Mouse (Mus musculus): ENCODE data around the gene Llph. TPM values are rescaled to one million over a fixed set of nuclear protein-coding genes. Genes with fewer than 3 reads are reported as not detected.
"Not testable (repeated sequence)": the region's sequence is repeated elsewhere in the genome, so short reads cannot be mapped to it uniquely, and the experiment has no call there.

Gene Llph
- 10 to 100 TPM; 25.3 to 26.3 TPM for total RNA-seq (2021)
- long read RNA-seq, experiment 1, transcript Llph-201 (3 exons, 1,664 nt): major isoform, 80 of 86 reads
- long read RNA-seq, experiment 1, partial matches to known transcripts: 1 of 86 reads
- long read RNA-seq, experiment 1, other reads (novel, unspliced or antisense): 4 of 86 reads
- long read RNA-seq, experiment 2, transcript Llph-201 (3 exons, 1,664 nt): major isoform, 24 of 28 reads
- long read RNA-seq, experiment 2, partial matches to known transcripts: 4 of 28 reads
- long read RNA-seq, experiment 2, other reads (novel, unspliced or antisense): 0 of 28 reads

DNA sequence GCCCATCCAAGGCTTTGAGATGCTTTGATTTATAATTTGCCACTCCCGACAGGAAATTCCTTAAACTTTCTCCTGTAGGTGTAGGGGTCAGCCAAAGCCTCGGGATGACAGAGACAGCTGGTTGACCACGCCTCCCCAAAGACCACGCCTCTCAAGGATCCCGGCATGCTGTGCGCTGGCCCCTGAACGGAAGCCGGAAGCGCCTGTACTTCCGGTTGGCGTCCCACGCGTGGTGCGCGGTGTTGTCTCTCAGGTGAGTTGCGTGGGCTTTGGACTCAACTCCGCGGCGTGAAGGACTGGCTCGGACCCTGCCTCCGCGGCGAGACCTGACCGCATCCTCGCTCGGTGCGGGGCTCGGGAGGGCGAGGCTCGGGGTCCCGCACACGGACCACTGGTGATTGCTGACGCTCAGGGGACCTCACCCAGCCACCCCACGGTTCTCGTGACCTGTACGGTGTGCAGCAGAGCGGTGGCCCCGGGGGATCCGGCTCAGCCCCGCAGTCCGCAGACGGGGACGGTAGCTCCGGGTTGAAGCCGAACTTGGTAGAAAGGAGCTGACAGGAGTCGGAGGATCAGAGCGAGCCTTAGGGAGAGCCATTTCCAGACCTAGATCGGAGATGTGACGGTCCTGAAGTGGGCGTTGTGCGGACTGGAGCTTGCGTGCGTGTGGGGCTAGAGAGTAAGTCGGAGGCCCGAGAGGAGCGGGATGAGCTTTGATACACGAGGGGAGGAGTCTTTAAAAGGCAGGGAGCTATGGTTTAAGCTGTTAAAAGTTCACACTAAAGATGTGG is at the start of gene Llph:
Gene Llph (plus strand): TSS at position 200 of the 791 bp plus-strand sequence.
- peak; percentile 90 to 94 for DNase-seq

DNA sequence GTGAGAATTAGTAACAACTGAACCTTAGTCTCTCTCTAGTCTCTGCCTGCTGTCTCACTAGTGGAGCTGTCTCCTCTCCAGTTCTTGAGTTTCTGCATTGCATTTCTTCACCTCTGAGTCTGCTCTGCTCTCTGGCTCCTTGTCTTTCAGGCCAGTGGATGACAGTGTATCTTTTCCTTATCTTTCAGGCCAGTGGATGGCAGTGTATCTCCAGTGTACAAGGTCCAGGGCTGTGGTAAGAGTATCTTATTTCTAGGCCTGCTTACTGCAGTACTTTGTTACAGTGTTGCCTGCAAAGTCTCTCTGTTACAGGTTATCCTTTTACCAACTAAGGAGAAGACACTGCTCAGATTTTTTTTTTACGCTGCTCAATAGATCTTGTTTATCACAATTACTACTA is 44.0 kb upstream of the Llph start:
- peak in 1 of 2 experiments; percentile 13 for DNase-seq

- no peak for DNase-seq
Measured at GRCm38 (mm10) chr10:120183342-120183741, 43.5 kb upstream of the Llph start.

DNA sequence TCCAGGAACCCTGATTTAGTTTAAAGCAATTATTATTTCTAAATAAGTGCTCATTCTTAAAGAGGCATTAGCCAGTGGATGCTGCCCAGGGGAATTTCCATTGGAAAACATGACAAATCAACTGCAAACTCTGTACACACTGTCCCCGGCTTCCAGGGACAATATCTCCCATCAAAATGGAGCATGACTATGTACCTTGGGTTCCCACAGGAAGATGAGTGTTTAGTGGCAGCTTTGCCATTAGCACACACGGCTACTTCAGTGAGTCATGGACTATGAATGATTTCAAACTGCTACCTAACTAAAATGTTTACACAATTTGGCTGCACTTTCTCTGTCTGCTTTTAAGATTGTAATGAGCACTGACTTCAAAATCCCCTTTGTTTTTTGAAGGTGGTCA is 38.4 kb upstream of the Llph start:
- no peak for DNase-seq

- no peak for DNase-seq
Measured at GRCm38 (mm10) chr10:120189276-120189675, 37.6 kb upstream of the Llph start.

DNA sequence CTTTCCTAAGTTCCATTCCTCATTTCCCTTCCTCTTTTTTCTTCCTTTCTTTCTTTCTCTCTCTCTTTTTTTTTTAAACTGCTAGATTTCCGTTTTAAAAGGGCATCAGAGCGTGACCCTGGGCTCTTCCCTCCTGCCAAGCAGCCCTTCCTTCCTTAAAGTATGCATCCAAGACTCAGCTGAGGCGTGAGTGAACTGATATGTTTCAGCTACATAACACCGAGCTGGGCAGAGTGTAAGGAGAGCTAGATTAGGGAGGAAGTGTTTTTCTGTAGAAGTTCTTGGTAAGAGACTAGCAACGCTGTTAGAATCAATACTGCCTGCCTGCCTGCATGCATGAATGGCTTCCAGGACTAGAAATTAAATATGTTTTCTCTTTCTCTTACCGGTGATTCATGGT is 37.1 kb upstream of the Llph start:
- DNase-seq: no peak

DNA sequence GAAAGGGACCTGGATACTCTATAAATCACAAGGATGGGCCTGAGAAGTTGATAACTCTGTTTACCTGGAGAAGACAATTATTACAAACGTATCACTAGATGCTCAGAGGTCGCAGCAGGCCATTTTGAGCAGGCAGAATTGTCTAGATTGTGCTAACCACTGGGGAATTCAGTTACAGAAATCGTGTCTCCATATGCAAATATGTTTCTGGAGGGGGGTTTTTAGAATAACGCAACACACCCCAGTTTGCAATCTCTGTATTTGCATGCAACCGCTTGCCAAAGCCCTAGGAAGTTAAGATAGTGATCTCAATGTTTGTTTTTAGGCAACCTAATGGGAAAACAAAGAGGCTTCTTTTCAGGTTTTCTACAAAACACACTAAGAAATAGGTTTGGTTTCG is 35.7 kb upstream of the Llph start:
- DNase-seq: no peak

- no peak for DNase-seq
Measured at GRCm38 (mm10) chr10:120192278-120192677, 34.6 kb upstream of the Llph start.

- DNase-seq: no peak
Measured at GRCm38 (mm10) chr10:120193255-120193654, 33.6 kb upstream of the Llph start.

- DNase-seq: no peak
Measured at GRCm38 (mm10) chr10:120197061-120197835, 29.6 kb upstream of the Llph start.

- DNase-seq: peak; percentile 83 to 88
Measured at GRCm38 (mm10) chr10:120201131-120201921, 25.5 kb upstream of the Llph start, which contains the start of gene Tmbim4. TSS of gene Tmbim4 (plus strand) at chr10:120201590.

- DNase-seq: peak; percentile 90 to 94
Measured at GRCm38 (mm10) chr10:120201961-120202402, 24.9 kb upstream of the Llph start, which contains the start of gene Irak3. TSS of gene Irak3 (minus strand) at chr10:120202130.

DNA sequence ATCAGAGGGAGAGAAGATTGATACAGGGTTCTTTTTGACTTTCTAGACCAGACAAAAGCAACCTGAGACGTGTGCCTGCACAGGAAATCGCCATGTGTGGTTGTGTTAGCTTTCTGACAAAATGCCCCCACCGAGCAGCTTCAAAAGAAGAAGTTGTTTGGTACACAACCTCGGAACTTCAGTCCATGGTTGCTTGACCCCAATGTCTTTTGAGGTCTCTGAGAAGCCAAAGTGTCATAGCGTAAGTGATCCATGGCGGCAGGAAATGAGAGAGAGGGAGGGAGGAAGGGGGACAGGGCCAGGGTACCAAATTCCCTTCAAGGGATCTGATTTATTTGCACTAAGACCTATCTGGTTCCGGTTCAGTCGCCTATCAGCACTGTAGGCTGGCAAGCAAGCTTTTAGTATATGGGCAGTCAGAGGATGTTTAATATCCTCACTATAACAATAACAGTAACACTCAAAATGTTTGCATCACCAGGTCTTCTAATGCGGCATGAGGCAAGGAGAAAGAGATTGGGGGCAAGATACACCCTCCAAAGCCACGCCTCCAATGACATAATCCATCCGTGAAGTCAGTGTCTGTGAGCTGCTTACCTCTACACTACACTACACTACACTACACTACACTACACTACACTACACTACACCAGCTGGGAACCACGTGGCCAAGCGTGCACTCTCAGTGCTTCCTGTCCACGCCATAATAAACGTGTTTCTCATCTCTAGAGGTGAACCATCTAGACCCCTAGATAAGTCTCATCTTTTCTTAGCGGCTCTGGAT is 24.2 kb upstream of the Llph start:
- DNase-seq: no peak

DNA sequence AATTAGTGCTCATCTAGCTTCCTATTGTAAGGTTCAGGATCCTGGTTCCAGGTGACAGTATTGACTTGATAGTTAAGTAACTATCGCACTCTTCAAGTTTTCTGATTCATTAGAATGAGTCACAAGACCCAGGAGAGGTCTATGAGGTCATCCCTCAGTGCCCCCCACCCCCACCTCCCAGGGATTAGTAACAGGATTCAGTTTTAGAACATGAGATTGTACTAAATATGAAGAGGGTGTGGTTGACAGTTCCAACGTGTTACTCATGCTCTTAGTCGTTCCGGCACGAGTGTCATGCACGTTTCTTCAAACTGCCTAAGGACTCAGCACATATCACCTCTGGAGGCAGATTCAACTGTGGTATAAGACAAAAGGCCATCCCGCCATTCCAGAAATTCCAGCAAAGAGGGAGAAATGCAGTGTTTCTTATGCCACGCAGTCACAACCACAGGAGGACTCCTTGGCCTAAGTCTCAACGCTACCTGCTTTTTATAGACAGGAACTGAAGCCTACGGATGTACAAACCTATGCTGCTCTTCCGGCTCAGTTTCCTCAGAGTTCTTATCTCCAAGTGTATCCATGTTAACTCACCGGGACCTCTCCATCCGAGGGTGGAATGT is 22.2 kb upstream of the Llph start:
- DNase-seq: no peak

- DNase-seq: no peak
Measured at GRCm38 (mm10) chr10:120208015-120208414, 18.9 kb upstream of the Llph start.

GRCm38 (mm10) chr10:120208575-120209538 is 18.0 kb upstream of the Llph start:
- peak; percentile 92 for DNase-seq

DNA sequence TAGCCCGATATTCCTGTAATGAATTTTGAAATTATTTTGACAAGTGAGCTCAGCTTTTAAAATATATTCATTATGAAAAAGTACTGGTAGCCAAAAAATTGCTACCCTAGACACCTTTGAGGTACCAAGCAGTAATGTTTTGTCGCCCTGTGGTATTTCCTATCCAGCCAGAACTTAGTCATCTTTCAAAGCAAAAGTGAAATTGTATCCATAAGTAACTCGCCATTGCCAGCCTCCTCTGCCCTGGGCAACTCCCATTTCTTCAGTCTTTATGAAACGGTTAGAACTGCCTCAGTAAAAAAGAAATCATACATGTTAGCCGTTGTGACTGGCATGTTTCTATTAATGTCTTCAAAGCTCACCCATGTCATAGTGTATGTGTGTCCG is 17.3 kb upstream of the Llph start:
- DNase-seq: no peak

GRCm38 (mm10) chr10:120210096-120210495 is 16.8 kb upstream of the Llph start:
- DNase-seq: no peak

GRCm38 (mm10) chr10:120217099-120217498 is 9.8 kb upstream of the Llph start:
- DNase-seq: not testable (repeated sequence)

All from adrenal gland, postnatal 36 days (tissue).